Mouse (Mus musculus): Measurements from ENCODE around the gene Tmem156.

DNA sequence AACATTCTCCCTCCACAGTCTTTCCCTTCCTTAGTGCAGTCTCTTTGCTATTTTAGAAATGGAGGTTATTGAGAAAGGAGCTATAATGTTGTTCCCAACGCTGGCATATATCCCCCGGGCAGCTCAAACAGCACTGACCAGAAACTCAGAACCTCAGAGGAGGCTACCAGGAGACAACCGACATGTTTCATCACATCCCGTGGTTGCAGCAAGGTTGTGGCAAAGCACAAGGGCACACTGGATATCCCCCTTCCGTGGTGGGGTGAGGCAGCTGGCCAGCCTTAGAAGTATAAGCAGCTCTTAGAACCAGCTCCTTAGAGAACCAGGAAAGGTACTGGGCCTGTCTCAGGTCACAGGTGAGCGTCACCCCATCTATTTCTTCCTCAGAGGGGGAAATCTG is 9.7 kb upstream of the Tmem156 start:
- no peak for TF ChIP-seq CTCF (IDR thresholded peaks at IDR 0.05; ENCODE audit: low read depth)
- TF ChIP-seq EP300 (optimal IDR thresholded peaks at IDR 0.05): no peak

All from stomach, postnatal 0 days (tissue).